Mouse (Mus musculus): ENCODE data around the gene Lenep.

DNA sequence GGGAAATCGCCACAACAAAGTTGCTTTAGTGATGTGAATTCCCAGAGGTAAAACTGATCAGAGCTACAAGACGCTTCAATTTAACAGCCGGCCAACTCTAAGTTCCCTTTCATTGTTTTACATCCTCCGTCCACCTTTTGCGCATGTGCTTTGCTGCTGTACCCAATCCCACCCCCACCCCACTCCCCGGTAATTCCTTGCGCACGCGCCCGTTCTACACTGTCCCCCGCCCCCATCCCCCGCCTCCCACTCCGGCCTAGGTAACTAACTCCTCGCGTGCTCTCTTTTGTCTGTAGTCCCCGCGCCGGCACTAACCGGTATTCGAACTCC, 15.2 kb upstream of the Lenep start:
- TF ChIP-seq TAL1 (IDR thresholded peaks at IDR 0.05; ENCODE audit: low read length) (no peak), GATA1 (IDR thresholded peaks at IDR 0.05; ENCODE audit: low read length) (no peak)

All from erythroblast, embryonic 14.5 days (primary cell).